Mouse (Mus musculus) heart, embryonic 10.5 days (tissue): Measurements from ENCODE around the gene Gm9045. TPM values are rescaled to one million over a fixed set of nuclear protein-coding genes. Genes with fewer than 3 reads are reported as not detected.
A peak's percentile ranks its signal among the peaks of the same experiment; 100 is the strongest.
"Not testable (repeated sequence)": the region's sequence is repeated elsewhere in the genome, so short reads cannot be mapped to it uniquely, and the experiment has no call there.

Experiments used
- DNase-seq: peaks from one replicate; pipeline ENCODE4 v3.0.0-alpha.2; 2017; ENCODE audit warnings: low spot score
- H3K27ac ChIP-seq: fragments of 300-500 bp; sonication (generic); 2 replicates; pipeline ENCODE4 v1.5.1; 2016; ENCODE audit warnings: mild to moderate bottlenecking
- H3K27me3 ChIP-seq: fragments of 300-500 bp; sonication (generic); 2 replicates; pipeline ENCODE4 v1.6.1; 2016; ENCODE audit warnings: mild to moderate bottlenecking; ENCODE audit not compliant: poor library complexity, insufficient read depth, severe bottlenecking
- H3K36me3 ChIP-seq: fragments of 300-500 bp; sonication (generic); 2 replicates; pipeline ENCODE4 v1.6.1; 2016; ENCODE audit warnings: mild to moderate bottlenecking, moderate library complexity
- H3K4me1 ChIP-seq: fragments of 300-500 bp; sonication (generic); 2 replicates; pipeline ENCODE4 v1.6.1; 2016; ENCODE audit warnings: mild to moderate bottlenecking
- H3K4me3 ChIP-seq: fragments of 300-500 bp; sonication (generic); 2 replicates; pipeline ENCODE4 v1.5.1; 2016; ENCODE audit warnings: mild to moderate bottlenecking, moderate library complexity
- H3K9me3 ChIP-seq: fragments of 300-500 bp; sonication (generic); 2 replicates; pipeline ENCODE4 v1.6.1; 2016; ENCODE audit warnings: mild to moderate bottlenecking, moderate library complexity
- WGBS: fragments of 180-500 bp; shearing (Covaris S2); methylation state at CpG from one replicate; pipeline ENCODE4 v1.1.7; 2016; 5-methylcytosine and 5-hydroxymethylcytosine counted together
- polyA plus RNA-seq: library from polyadenylated mRNA; unstranded; fragments of >200 nt; fragmentation: Nextera tagmentation; extraction: Ambion mirVana; gene quantifications from 2 replicates; pipeline ENCODE4 v1.2.1, GENCODE M21; 2016

Gm9045 gene
- 0.08 and 0.09 TPM in 2 replicates for polyA plus RNA-seq

DNA sequence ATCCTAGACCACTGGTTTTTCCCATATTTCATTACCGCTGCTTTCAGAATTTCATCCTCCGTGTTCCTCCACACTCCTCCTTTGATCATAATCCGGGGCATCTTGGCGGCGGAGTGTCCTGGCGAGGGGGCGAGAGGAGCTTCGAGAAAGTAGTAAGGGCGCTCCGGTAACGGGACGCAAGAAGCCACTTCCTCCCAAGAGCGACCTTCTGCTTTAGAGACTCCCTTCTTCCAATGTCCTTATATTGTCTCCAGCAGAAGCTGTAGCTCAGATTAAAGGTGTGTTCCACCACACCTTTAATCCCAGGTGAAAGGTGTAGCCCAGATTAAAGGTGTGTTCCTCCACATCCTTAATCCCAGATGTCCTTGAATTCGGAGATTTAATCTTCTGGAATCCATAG is at the start of gene Gm9045:
Gm9045 (minus strand) TSS at position 101 of the 400 bp plus-strand sequence.
- not testable (repeated sequence) for H3K4me3 ChIP-seq, H3K4me1 ChIP-seq, H3K27ac ChIP-seq, H3K36me3 ChIP-seq, DNase-seq, H3K9me3 ChIP-seq, H3K27me3 ChIP-seq
- WGBS, result no CpG with 5 or more reads among the region's 14 CpGs

DNA sequence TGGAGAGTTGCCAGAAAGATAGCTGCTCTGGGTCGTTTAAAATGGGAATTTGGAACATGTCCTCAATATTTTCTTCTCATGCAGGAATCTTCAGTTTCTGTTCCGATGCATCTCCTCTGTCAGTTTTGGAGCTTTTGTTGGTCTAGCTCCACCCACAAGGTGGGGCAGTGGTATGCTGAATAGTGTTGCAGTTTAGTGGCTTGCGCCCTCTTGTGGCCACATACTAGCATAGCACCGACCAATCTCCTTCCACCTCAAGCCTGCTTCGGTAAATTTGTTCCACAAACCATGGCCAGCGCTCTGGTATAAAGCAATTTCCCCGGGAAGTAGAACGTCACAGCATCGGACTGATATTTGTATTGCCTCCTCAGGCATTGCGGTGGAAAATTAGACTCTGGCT is 32.8 kb upstream of the Gm9045 start:
- 15% methylated on average over 10 of the region's 10 CpGs for WGBS
- no peaks in the 10 kb centered on the region for H3K4me1 ChIP-seq
- no peaks in the 10 kb centered on the region for H3K36me3 ChIP-seq
- H3K27me3 ChIP-seq, result no peaks in the 10 kb centered on the region
- DNase-seq, result peak; percentile 90
- no peak overlapping the region for H3K27ac ChIP-seq
- H3K4me3 ChIP-seq, result no peak overlapping the region
- no peaks in the 10 kb centered on the region for H3K9me3 ChIP-seq

DNA sequence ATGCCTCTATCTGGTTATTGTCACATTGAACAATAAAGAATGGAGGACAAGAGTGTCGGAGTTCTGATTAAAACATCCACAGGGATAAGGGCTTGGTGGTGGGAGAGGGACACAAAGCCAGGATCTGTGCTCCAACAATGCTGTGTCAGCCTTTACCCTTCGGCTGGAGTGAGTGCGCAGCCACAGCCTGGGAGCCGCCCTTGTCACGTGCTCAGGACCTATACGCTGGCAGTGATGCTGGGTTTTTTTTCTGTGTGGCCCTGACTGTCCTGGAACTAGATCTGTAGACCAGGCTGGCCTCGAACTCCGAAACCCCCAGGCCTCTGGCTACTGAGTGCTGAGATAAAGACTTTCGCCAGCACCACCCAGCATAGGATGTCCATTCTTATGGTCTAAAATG is 31.9 kb upstream of the Gm9045 start:
- DNase-seq, result no peak
- Histone ChIP-seq H3K27ac (no peak overlapping the region), H3K4me3 (no peak overlapping the region), H3K36me3 (no peaks in the 10 kb centered on the region), H3K27me3 (no peaks in the 10 kb centered on the region), H3K9me3 (no peaks in the 10 kb centered on the region), H3K4me1 (no peaks in the 10 kb centered on the region)
- 83% methylated on average over 9 of the region's 9 CpGs for WGBS

DNA sequence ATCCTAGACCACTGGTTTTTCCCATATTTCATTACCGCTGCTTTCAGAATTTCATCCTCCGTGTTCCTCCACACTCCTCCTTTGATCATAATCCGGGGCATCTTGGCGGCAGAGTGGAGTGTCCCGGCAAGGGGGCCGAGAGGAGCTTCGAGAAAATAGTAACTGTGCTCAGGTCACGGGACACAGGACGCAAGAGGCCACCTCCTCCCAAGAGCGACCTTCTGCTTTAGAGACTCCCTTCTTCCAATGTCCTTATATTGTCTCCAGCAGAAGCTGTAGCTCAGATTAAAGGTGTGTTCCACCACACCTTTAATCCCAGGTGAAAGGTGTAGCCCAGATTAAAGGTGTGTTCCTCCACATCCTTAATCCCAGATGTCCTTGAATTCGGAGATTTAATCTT is 16.4 kb upstream of the Gm9045 start, which contains the start of gene Gm9049:
Gm9049 (minus strand) TSS at position 101 of the 400 bp plus-strand sequence.
- H3K4me1 ChIP-seq, H3K27me3 ChIP-seq, H3K27ac ChIP-seq, DNase-seq, H3K36me3 ChIP-seq, H3K9me3 ChIP-seq, H3K4me3 ChIP-seq: not testable (repeated sequence)
- 85% methylated on average over 1 of the region's 11 CpGs for WGBS

DNA sequence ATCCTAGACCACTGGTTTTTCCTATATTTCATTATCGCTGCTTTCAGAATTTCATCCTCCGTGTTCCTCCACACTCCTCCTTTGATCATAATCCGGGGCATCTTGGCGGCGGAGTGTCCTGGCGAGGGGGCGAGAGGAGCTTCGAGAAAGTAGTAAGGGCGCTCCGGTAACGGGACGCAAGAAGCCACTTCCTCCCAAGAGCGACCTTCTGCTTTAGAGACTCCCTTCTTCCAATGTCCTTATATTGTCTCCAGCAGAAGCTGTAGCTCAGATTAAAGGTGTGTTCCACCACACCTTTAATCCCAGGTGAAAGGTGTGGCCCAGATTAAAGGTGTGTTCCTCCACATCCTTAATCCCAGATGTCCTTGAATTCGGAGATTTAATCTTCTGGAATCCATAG is 10.9 kb upstream of the Gm9045 start, which contains the start of gene Gm9048:
Gm9048 (minus strand) TSS at position 101 of the 400 bp plus-strand sequence.
- not testable (repeated sequence) for DNase-seq, H3K4me3 ChIP-seq, H3K27me3 ChIP-seq, H3K36me3 ChIP-seq, H3K27ac ChIP-seq, H3K4me1 ChIP-seq, H3K9me3 ChIP-seq
- WGBS, result 83% methylated on average over 1 of the region's 14 CpGs

DNA sequence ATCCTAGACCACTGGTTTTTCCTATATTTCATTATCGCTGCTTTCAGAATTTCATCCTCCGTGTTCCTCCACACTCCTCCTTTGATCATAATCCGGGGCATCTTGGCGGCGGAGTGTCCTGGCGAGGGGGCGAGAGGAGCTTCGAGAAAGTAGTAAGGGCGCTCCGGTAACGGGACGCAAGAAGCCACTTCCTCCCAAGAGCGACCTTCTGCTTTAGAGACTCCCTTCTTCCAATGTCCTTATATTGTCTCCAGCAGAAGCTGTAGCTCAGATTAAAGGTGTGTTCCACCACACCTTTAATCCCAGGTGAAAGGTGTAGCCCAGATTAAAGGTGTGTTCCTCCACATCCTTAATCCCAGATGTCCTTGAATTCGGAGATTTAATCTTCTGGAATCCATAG is 5.5 kb upstream of the Gm9045 start, which contains the start of gene Gm9046:
Gm9046 (minus strand) TSS at position 101 of the 400 bp plus-strand sequence.
- H3K9me3 ChIP-seq, H3K4me1 ChIP-seq, DNase-seq, H3K36me3 ChIP-seq, H3K27ac ChIP-seq, H3K27me3 ChIP-seq, H3K4me3 ChIP-seq: not testable (repeated sequence)
- no CpG with 5 or more reads among the region's 14 CpGs for WGBS

DNA sequence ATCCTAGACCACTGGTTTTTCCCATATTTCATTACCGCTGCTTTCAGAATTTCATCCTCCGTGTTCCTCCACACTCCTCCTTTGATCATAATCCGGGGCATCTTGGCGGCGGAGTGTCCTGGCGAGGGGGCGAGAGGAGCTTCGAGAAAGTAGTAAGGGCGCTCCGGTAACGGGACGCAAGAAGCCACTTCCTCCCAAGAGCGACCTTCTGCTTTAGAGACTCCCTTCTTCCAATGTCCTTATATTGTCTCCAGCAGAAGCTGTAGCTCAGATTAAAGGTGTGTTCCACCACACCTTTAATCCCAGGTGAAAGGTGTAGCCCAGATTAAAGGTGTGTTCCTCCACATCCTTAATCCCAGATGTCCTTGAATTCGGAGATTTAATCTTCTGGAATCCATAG is 5.3 kb downstream of the Gm9045 start, which contains the start of gene Gm9044:
Gm9044 (minus strand) TSS at position 101 of the 400 bp plus-strand sequence.
- H3K27me3 ChIP-seq, DNase-seq, H3K4me1 ChIP-seq, H3K4me3 ChIP-seq, H3K9me3 ChIP-seq, H3K27ac ChIP-seq, H3K36me3 ChIP-seq: not testable (repeated sequence)
- no CpG with 5 or more reads among the region's 14 CpGs for WGBS

DNA sequence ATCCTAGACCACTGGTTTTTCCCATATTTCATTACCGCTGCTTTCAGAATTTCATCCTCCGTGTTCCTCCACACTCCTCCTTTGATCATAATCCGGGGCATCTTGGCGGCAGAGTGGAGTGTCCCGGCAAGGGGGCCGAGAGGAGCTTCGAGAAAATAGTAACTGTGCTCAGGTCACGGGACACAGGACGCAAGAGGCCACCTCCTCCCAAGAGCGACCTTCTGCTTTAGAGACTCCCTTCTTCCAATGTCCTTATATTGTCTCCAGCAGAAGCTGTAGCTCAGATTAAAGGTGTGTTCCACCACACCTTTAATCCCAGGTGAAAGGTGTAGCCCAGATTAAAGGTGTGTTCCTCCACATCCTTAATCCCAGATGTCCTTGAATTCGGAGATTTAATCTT is 10.8 kb downstream of the Gm9045 start, which contains the start of gene Gm9040:
Gm9040 (minus strand) TSS at position 101 of the 400 bp plus-strand sequence.
- no CpG with 5 or more reads among the region's 11 CpGs for WGBS
- DNase-seq, result not testable (repeated sequence)

DNA sequence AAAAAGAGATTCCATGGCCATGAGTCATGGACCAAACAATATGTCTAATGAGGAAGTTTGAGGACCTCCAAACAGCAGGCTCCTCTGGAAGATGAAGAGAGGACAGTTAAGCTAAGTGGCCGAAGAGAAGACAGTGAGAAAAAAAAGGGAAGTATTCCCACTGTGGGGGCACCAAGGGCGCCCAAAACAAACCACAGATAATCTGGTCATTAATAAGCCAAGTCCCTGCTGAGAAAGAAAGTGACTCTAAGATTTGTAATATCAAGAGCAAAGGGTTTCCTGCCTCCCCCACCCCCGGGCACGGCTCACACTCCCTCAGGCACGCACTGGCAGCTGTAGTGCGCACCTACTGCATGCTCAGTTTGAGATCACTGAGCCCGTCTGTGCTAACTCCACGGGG is 18.6 kb downstream of the Gm9045 start:
- DNase-seq, result no peak
- Histone ChIP-seq H3K27ac (no peak overlapping the region), H3K4me1 (no peaks in the 10 kb centered on the region), H3K36me3 (no peaks in the 10 kb centered on the region), H3K27me3 (no peaks in the 10 kb centered on the region), H3K9me3 (no peaks in the 10 kb centered on the region), H3K4me3 (no peak overlapping the region)
- 86% methylated on average over 8 of the region's 8 CpGs for WGBS

More for the DNA sequence above, 10.8 kb downstream of the Gm9045 start, which contains the start of gene Gm9040:
- H3K27me3 ChIP-seq, H3K4me1 ChIP-seq, H3K27ac ChIP-seq, H3K4me3 ChIP-seq, H3K36me3 ChIP-seq, H3K9me3 ChIP-seq: not testable (repeated sequence)

DNA sequence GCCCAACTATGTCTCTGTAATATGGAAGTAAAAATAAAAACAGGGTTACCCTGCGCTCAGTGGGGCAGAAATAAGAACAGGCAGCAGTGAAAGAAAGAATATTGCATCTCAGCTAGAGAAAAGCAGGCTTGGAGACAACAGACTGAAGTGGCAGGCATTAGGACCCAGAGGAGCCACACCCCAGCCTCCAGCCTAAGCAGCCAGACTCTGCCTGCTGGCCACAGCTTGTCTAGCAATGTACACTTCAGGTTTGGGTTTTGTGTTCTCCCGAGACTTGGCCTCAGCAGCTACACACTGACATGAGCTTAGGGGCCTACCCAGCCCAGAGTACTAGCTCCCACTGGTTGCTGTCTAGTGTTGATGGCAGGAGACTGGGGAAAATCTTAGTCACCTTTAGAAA is 35.5 kb downstream of the Gm9045 start:
- H3K36me3 ChIP-seq, H3K27me3 ChIP-seq, H3K27ac ChIP-seq, H3K9me3 ChIP-seq, H3K4me3 ChIP-seq, DNase-seq, H3K4me1 ChIP-seq: not testable (repeated sequence)
- 39% methylated on average over 2 of the region's 2 CpGs for WGBS

DNA sequence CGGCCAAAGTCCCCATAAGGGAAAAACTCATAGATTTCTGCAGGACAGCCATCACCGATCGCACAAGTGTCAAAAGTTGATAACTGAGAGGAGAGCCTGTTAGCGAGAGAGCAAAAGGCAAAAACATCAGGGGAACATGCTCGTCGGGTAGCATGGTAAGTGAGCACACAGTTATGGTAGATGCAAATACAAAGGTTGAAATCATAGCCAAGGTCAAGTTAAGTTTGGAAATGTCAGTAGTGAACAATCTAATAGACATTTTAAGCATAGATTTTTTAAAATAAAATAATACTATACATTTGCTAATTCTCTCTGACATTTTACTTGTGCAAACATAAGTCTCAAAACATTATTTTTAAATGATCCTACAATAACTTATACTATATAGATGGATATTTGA is 42.7 kb downstream of the Gm9045 start, which contains the start of gene Iltifb:
Iltifb (minus strand) TSS at position 101 of the 400 bp plus-strand sequence.
- Histone ChIP-seq H3K27ac (no peak within 1 kb of the TSS), H3K27me3 (no peaks in the 10 kb centered on the region), H3K9me3 (no peaks in the 10 kb centered on the region), H3K36me3 (no peaks in the 10 kb centered on the region), H3K4me3 (no peak within 1 kb of the TSS), H3K4me1 (no peaks in the 10 kb centered on the region)
- WGBS, result 84% methylated on average over 6 of the region's 6 CpGs
- no peak for DNase-seq
